Mouse (Mus musculus): Measurements from ENCODE around the gene Efcab1.

DNA sequence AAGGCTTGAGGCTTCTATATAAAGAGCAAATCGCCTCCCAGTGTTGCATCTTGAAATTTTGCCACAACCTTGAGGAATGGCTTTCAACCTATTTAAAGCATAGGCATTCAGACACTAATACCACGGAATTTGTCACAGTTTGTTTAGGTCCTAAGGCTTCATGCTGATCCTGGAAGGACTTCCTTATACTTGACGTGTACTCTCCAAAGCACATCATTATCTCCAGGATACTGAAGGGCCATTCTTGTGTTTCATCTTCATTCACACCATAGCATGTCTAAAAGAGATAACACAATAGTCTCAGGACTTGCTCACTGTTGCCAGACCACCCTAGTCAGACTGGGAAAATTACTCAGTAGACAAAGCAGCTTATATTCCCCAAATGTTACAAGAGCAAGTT lies 13.9 kb upstream of the Efcab1 start:
- no peak for TF ChIP-seq POLR2AphosphoS2 (IDR thresholded peaks at IDR 0.05; ENCODE audit: insufficient read length, low read depth)
- TF ChIP-seq MYOG (IDR thresholded peaks at IDR 0.05; ENCODE audit: control insufficient read depth in 1 of 3, insufficient read depth in 1 of 3, insufficient read length in 2 of 3, low read depth in 2 of 3): no peak
- TF ChIP-seq POLR2A (IDR thresholded peaks at IDR 0.05; ENCODE audit: insufficient read length, low read depth): no peak
- no peak for TF ChIP-seq REST (IDR thresholded peaks at IDR 0.05; ENCODE audit: insufficient read depth, insufficient read length)
- TF ChIP-seq MAX (IDR thresholded peaks at IDR 0.05; ENCODE audit: low read depth): no peak
- no peak for TF ChIP-seq E2F4 (IDR thresholded peaks at IDR 0.05; ENCODE audit: insufficient read depth)
- no peak for TF ChIP-seq SRF (IDR thresholded peaks at IDR 0.05; ENCODE audit: control insufficient read depth, insufficient read length, low read depth)
- TF ChIP-seq CEBPB (IDR thresholded peaks at IDR 0.05; ENCODE audit: insufficient read depth, poor library complexity, severe bottlenecking): no peak
- TF ChIP-seq MYOD1 (IDR thresholded peaks at IDR 0.05; ENCODE audit: control insufficient read depth in 1 of 3, insufficient read length in 2 of 3, low read depth in 2 of 3): no peak
- no peak for TF ChIP-seq USF1 (IDR thresholded peaks at IDR 0.05; ENCODE audit: low read depth)
- TF ChIP-seq TCF12 (IDR thresholded peaks at IDR 0.05; ENCODE audit: insufficient read depth, poor library complexity, severe bottlenecking): no peak
- no peak for TF ChIP-seq TCF3 (IDR thresholded peaks at IDR 0.05; ENCODE audit: insufficient read length, low read depth)

Measured in myocyte (in vitro differentiated cells).